Mouse (Mus musculus): ENCODE data around the gene 6430531B16Rik.

GRCm38 (mm10) chr7:139974307-139974706, 4.2 kb downstream of the 6430531B16Rik start:
- TF ChIP-seq CTCF (IDR thresholded peaks at IDR 0.05; ENCODE audit: borderline replicate concordance, control insufficient read depth, extremely low read depth, insufficient read depth, low read length, poor library complexity): no peak
- TF ChIP-seq POLR2A (IDR thresholded peaks at IDR 0.05; ENCODE audit: control insufficient read depth, extremely low read depth, insufficient read depth, low read length, poor library complexity): no peak

All from thymus, adult 2 months (tissue).